Mouse (Mus musculus) stomach, postnatal 0 days (tissue): ENCODE measurements at regions not wholly inside any gene's neighbourhood (a gene's known extent, or its start where the extent isn't known, plus 50 kb on each side); places are given as distances from the start of the nearest gene placed in this dataset.

ENCODE experiments used
- ATAC-seq: fragments of 200-750 bp; cut with Nextera tagmentation; 2 replicates; pipeline ENCODE4 v1.8.0; 2017; ENCODE audit not compliant: low FRiP score, low TSS enrichment
- DNase-seq: peaks from one replicate; pipeline ENCODE4 v3.0.0-alpha.2; 2016; ENCODE audit warnings: low spot score
- H3K27ac ChIP-seq: fragments of 300-500 bp; sonication (generic); replicated peaks from 2 replicates; pipeline ENCODE4 v1.5.1; 2014; ENCODE audit warnings: mild to moderate bottlenecking, control low read depth
- H3K27me3 ChIP-seq: fragments of 300-500 bp; sonication (generic); 2 replicates; pipeline ENCODE4 v1.6.1; 2014; ENCODE audit warnings: low read length; ENCODE audit not compliant: control insufficient read depth, insufficient read depth
- H3K36me3 ChIP-seq: fragments of 300-500 bp; sonication (generic); 2 replicates; pipeline ENCODE4 v1.6.1; 2014; ENCODE audit warnings: low read length, mixed read lengths; ENCODE audit not compliant: control insufficient read depth, insufficient read depth
- H3K4me1 ChIP-seq: fragments of 300-500 bp; sonication (generic); replicated peaks from 2 replicates; pipeline ENCODE4 v1.6.1; 2014; ENCODE audit warnings: antibody characterized with exemption; ENCODE audit not compliant: control insufficient read depth, insufficient read depth
- H3K4me2 ChIP-seq: fragments of 300-500 bp; sonication (generic); replicated peaks from 2 replicates; pipeline ENCODE4 v1.6.1; 2014; ENCODE audit warnings: low read depth, mild to moderate bottlenecking, control low read depth, moderate library complexity
- H3K4me3 ChIP-seq: fragments of 300-500 bp; sonication (generic); 2 replicates; pipeline ENCODE4 v1.5.1; 2014; ENCODE audit warnings: low read depth, low read length, control low read depth
- H3K9ac ChIP-seq: fragments of 300-500 bp; sonication (generic); 2 replicates; pipeline ENCODE4 v1.6.1; 2014; ENCODE audit warnings: mild to moderate bottlenecking, low read length, control low read depth, mixed read lengths
- H3K9me3 ChIP-seq: fragments of 300-500 bp; sonication (generic); 2 replicates; pipeline ENCODE4 v1.6.1; 2016; ENCODE audit warnings: low read length; ENCODE audit not compliant: control insufficient read depth
- CTCF ChIP-seq: IDR thresholded peaks from 2 replicates; pipeline ENCODE4 v1.5.1; 2016; ENCODE audit warnings: antibody characterized with exemption, low read depth, mild to moderate bottlenecking, moderate library complexity
- EP300 ChIP-seq: optimal IDR thresholded peaks from 2 replicates; pipeline ENCODE3; 2016; ENCODE audit warnings: antibody characterized with exemption
- WGBS: fragments of 180-500 bp; shearing (Covaris S2); extraction: QIAGEN DNeasy Blood & Tissue Kit; methylation state at CpG from one replicate; pipeline ENCODE4 v1.1.7; 2014; 5-methylcytosine and 5-hydroxymethylcytosine counted together

- Histone ChIP-seq H3K9ac (no peak overlapping the region), H3K27me3 (no peaks in the 10 kb centered on the region), H3K27ac (no peak overlapping the region), H3K36me3 (no peaks in the 10 kb centered on the region), H3K4me3 (no peak overlapping the region), H3K4me1 (no peaks in the 10 kb centered on the region), H3K9me3 (no peaks in the 10 kb centered on the region), H3K4me2 (no peak overlapping the region)
- WGBS, result 94% methylated on average over 5 of the region's 5 CpGs
- DNase-seq (no peak), ATAC-seq (no peak)
- TF ChIP-seq CTCF (no peak), EP300 (no peak)
These were observed 288.6 kb downstream of the Cog6 start for GRCm38 (mm10) chr3:52728426-52728825.

- H3K36me3 ChIP-seq, result no peaks in the 10 kb centered on the region
- H3K27ac ChIP-seq, result no peak overlapping the region
- no peaks in the 10 kb centered on the region for H3K27me3 ChIP-seq
- no peak overlapping the region for H3K4me2 ChIP-seq
- TF ChIP-seq EP300, result no peak
- TF ChIP-seq CTCF, result no peak
- DNase-seq (no peak), ATAC-seq (no peak)
- no peaks in the 10 kb centered on the region for H3K9me3 ChIP-seq
- no peak overlapping the region for H3K9ac ChIP-seq
- H3K4me1 ChIP-seq, result no peaks in the 10 kb centered on the region
- no peak overlapping the region for H3K4me3 ChIP-seq
- 85% methylated on average over 3 of the region's 3 CpGs for WGBS
These were observed 292.7 kb downstream of the Cog6 start for GRCm38 (mm10) chr3:52724354-52724753.

DNA sequence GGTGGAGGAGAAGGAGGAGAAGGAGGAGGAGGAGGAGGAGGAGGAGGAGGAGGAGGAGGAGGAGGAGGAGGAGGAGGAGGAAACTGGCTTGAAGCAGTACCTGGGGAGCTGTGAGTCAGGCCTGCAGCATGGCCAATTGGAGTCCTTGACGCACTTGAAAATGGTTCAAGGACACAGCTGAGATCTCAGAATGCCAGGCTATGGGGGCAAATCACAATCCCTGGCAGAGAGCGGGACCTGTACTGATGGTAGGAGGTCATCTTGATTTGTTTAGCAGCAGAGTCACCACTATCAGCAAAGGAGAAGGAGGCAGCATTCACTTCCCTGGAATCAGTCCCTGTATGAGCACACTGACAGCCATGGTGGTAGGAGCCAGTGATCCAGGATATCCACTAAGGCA lies 294.1 kb downstream of the Cog6 start:
- ATAC-seq (no peak), DNase-seq (no peak)
- H3K27ac ChIP-seq, result no peak overlapping the region
- H3K9me3 ChIP-seq, result no peaks in the 10 kb centered on the region
- no peak overlapping the region for H3K4me2 ChIP-seq
- 85% methylated on average over 2 of the region's 2 CpGs for WGBS
- H3K9ac ChIP-seq, result no peak overlapping the region
- H3K4me1 ChIP-seq, result no peaks in the 10 kb centered on the region
- no peaks in the 10 kb centered on the region for H3K36me3 ChIP-seq
- H3K27me3 ChIP-seq, result no peaks in the 10 kb centered on the region
- TF ChIP-seq CTCF (no peak), EP300 (no peak)
- no peak overlapping the region for H3K4me3 ChIP-seq

DNA sequence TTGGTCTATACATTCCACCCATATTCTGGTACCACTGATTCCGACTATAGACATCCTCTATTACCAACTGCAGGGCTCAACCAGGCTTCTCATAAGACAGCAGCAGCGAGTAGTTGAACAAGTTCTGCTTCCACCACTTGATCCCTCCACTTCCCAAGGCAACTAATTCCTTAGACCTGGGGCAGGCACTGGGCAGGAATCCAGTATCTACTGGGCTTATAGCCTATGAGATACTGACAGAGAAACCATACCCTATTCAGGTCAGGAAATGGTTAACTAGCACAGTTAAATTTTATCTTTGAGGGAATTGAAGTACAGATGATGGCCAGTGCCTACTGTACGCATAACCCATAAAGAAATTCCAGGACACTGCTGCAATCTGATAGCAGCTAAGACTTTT lies 297.9 kb downstream of the Cog6 start:
- WGBS, result 73% methylated on average over 3 of the region's 3 CpGs

GRCm38 (mm10) chr3:52717324-52717723 lies 299.7 kb downstream of the Cog6 start:
- 78% methylated on average over 5 of the region's 5 CpGs for WGBS
- Histone ChIP-seq H3K9me3 (no peaks in the 10 kb centered on the region), H3K27ac (no peak overlapping the region), H3K4me1 (no peaks in the 10 kb centered on the region), H3K36me3 (no peaks in the 10 kb centered on the region), H3K4me2 (no peak overlapping the region), H3K9ac (no peak overlapping the region), H3K4me3 (no peak overlapping the region), H3K27me3 (no peaks in the 10 kb centered on the region)
- no peak for DNase-seq
- ATAC-seq, result no peak
- no peak for TF ChIP-seq EP300
- no peak for TF ChIP-seq CTCF

More for the DNA sequence above, 297.9 kb downstream of the Cog6 start:
- Histone ChIP-seq H3K4me3 (no peak overlapping the region), H3K4me1 (no peaks in the 10 kb centered on the region), H3K27ac (no peak overlapping the region), H3K9ac (no peak overlapping the region), H3K36me3 (no peaks in the 10 kb centered on the region), H3K27me3 (no peaks in the 10 kb centered on the region), H3K9me3 (no peaks in the 10 kb centered on the region), H3K4me2 (no peak overlapping the region)
- TF ChIP-seq CTCF (no peak), EP300 (no peak)
- DNase-seq, result no peak
- no peak for ATAC-seq

DNA sequence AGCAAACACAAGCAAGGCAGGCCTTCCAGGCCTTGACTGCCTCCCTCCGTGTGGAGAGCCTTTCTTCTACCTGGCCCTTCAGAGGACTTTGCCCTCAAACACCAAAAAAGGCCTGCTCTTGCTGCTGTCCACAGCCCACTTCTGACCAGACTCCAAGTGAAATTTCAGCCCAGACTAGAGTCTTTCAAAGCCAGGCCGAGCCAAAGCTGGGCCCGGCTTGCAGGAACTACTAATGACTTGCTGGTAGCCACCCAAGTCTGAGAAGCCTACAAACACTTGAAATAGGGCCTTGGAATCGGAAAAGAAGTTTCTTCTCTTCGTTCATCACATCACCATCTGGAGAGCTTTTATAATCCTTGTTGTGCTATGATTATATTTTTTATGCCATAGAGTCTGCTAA lies 304.9 kb downstream of the Cog6 start:
- H3K4me2 ChIP-seq, result no peak overlapping the region
- H3K9me3 ChIP-seq, result no peaks in the 10 kb centered on the region
- DNase-seq (no peak), ATAC-seq (no peak)
- H3K27ac ChIP-seq, result no peak overlapping the region
- H3K4me1 ChIP-seq, result no peaks in the 10 kb centered on the region
- no peaks in the 10 kb centered on the region for H3K27me3 ChIP-seq
- TF ChIP-seq EP300 (no peak), CTCF (no peak)
- 85% methylated on average over 5 of the region's 5 CpGs for WGBS
- H3K36me3 ChIP-seq, result no peaks in the 10 kb centered on the region
- no peak overlapping the region for H3K9ac ChIP-seq
- H3K4me3 ChIP-seq, result no peak overlapping the region
